Mouse (Mus musculus): ENCODE results near the gene Ell3. TPM values are rescaled to one million over a fixed set of nuclear protein-coding genes. Genes with fewer than 3 reads are reported as not detected.

Gene Ell3
- polyA plus RNA-seq, 1 experiment from 2014 or later = 8.5 TPM

- no peaks in the 10 kb centered on the region for H3K27me3 ChIP-seq (replicated peaks)
- ATAC-seq = no peak
- H3K4me1 ChIP-seq (replicated peaks) = peaks cover 11% of the 10 kb centered on the region; the same call in 1 of the 2 replicates
- H3K27ac ChIP-seq = no peak overlapping the region
- peak overlapping the region; percentile 56 for H3K4me2 ChIP-seq (replicated peaks)
- WGBS = 52% methylated on average over 3 of the region's 3 CpGs
- H3K9me3 ChIP-seq = no peaks in the 10 kb centered on the region
- H3K36me3 ChIP-seq = peaks cover 3% of the 10 kb centered on the region; the same call in 1 of the 2 replicates
- H3K4me3 ChIP-seq (replicated peaks) = peak overlapping the region; percentile 98
- peak overlapping the region; percentile 99 for H3K9ac ChIP-seq
Observed at GRCm38 (mm10) chr2:121415103-121415502, 29.0 kb downstream of the Ell3 start.

- Histone ChIP-seq H3K27ac (peak overlapping the region; percentile 97), H3K36me3 (no peaks in the 10 kb centered on the region; the same call in 1 of the 2 replicates), H3K4me1 (replicated peaks) (peaks cover 11% of the 10 kb centered on the region; the same call in 1 of the 2 replicates), H3K9me3 (no peaks in the 10 kb centered on the region), H3K4me3 (replicated peaks) (peak overlapping the region; percentile 98), H3K27me3 (replicated peaks) (no peaks in the 10 kb centered on the region), H3K9ac (peak overlapping the region; percentile 99), H3K4me2 (replicated peaks) (peak overlapping the region; percentile 56)
- WGBS = under 1% methylated on average over 32 of the region's 32 CpGs
- peak; percentile 65 for ATAC-seq
Observed at GRCm38 (mm10) chr2:121414139-121414685, 29.9 kb downstream of the Ell3 start.

- ATAC-seq = peak; percentile 100
Observed at GRCm38 (mm10) chr2:121413387-121414042, 30.6 kb downstream of the Ell3 start, which contains the start of the genes Pdia3 and Catsper2. TSS of gene Pdia3 (plus strand) at chr2:121413775. TSS of gene Catsper2 (minus strand) at chr2:121413792.

GRCm38 (mm10) chr2:121412843-121413386, 31.2 kb downstream of the Ell3 start:
- Histone ChIP-seq H3K36me3 (no peaks in the 10 kb centered on the region), H3K4me3 (replicated peaks) (peak overlapping the region; percentile 98), H3K4me1 (replicated peaks) (peaks cover 7% of the 10 kb centered on the region; the same call in 1 of the 2 replicates), H3K9ac (peak overlapping the region; percentile 68), H3K27me3 (replicated peaks) (no peaks in the 10 kb centered on the region), H3K27ac (peak overlapping the region; percentile 97), H3K9me3 (no peaks in the 10 kb centered on the region), H3K4me2 (replicated peaks) (peak overlapping the region; percentile 73)
- 8% methylated on average over 4 of the region's 4 CpGs for WGBS
- peak; percentile 2; the same call in 1 of the 2 replicates for ATAC-seq

More at GRCm38 (mm10) chr2:121413387-121414042, 30.6 kb downstream of the Ell3 start, which contains the start of the genes Pdia3 and Catsper2:
- peak within 1 kb of the TSS; percentile 97 for H3K27ac ChIP-seq
- H3K9ac ChIP-seq = peak within 1 kb of the TSS; percentile 99
- peak within 1 kb of the TSS; percentile 98 for H3K4me3 ChIP-seq (replicated peaks)
- H3K4me2 ChIP-seq (replicated peaks) = peak within 1 kb of the TSS; percentile 73
- no peaks in the 10 kb centered on the region for H3K27me3 ChIP-seq (replicated peaks)
- peaks cover 7% of the 10 kb centered on the region; the same call in 1 of the 2 replicates for H3K4me1 ChIP-seq (replicated peaks)
- H3K9me3 ChIP-seq = no peaks in the 10 kb centered on the region
- under 1% methylated on average over 68 of the region's 68 CpGs for WGBS
- no peaks in the 10 kb centered on the region for H3K36me3 ChIP-seq

- 38% methylated on average over 4 of the region's 4 CpGs for WGBS
- peak; percentile 29; the same call in 1 of the 2 replicates for ATAC-seq
Observed at GRCm38 (mm10) chr2:121408160-121408559, 35.9 kb downstream of the Ell3 start.

DNA sequence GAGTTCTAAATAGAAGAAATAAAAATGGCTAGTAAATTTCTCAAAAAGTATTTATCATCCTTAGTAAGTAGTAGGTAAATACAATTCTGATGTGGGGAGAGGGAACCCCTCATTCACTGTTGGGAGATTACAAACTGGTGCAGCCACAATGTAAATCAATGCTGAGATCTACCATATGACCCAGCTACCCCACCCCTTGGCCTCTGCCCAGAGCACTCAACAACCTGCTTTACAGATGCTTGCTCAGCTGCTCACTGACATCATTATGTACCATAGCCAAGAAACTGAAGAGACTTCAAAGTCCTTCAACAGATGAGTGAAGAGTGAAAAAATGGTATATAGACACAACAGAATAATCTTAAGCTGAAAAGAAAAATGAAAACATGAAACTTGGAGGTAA, 40.8 kb downstream of the Ell3 start:
- Histone ChIP-seq H3K4me1 (replicated peaks) (no peaks in the 10 kb centered on the region), H3K4me3 (replicated peaks) (no peak overlapping the region), H3K27me3 (replicated peaks) (no peaks in the 10 kb centered on the region), H3K9ac (no peak overlapping the region), H3K27ac (no peak overlapping the region), H3K36me3 (no peaks in the 10 kb centered on the region), H3K9me3 (no peaks in the 10 kb centered on the region), H3K4me2 (replicated peaks) (no peak overlapping the region)
- ATAC-seq = no peak

More at GRCm38 (mm10) chr2:121408160-121408559, 35.9 kb downstream of the Ell3 start:
- no peaks in the 10 kb centered on the region for H3K27me3 ChIP-seq (replicated peaks)
- H3K27ac ChIP-seq = no peak overlapping the region
- no peaks in the 10 kb centered on the region for H3K9me3 ChIP-seq
- no peak overlapping the region for H3K9ac ChIP-seq
- no peak overlapping the region for H3K4me3 ChIP-seq (replicated peaks)
- no peaks in the 10 kb centered on the region for H3K4me1 ChIP-seq (replicated peaks)
- no peak overlapping the region for H3K4me2 ChIP-seq (replicated peaks)
- no peaks in the 10 kb centered on the region for H3K36me3 ChIP-seq

- WGBS = 15% methylated on average over 8 of the region's 8 CpGs
- Histone ChIP-seq H3K27me3 (replicated peaks) (no peaks in the 10 kb centered on the region), H3K36me3 (no peaks in the 10 kb centered on the region), H3K27ac (no peak overlapping the region), H3K4me3 (replicated peaks) (no peak overlapping the region), H3K4me2 (replicated peaks) (no peak overlapping the region), H3K9me3 (no peaks in the 10 kb centered on the region), H3K4me1 (replicated peaks) (no peaks in the 10 kb centered on the region), H3K9ac (no peak overlapping the region)
- ATAC-seq = 0 out of 2 replicates have a peak, but pooled peaks have one; percentile 47
Observed at GRCm38 (mm10) chr2:121396624-121397023, 47.5 kb downstream of the Ell3 start.

Other genes with a start within 250 kb of the Ell3 start
- gene Trp53bp1, start 172.9 kb downstream of the Ell3 start, polyA plus RNA-seq (2015; fragmentation: Nextera tagmentation; extraction: Ambion mirVana) = 40.1 and 43.4 TPM in 2 replicates
- gene Map1a, start 154.7 kb downstream of the Ell3 start, polyA plus RNA-seq (2015; fragmentation: Nextera tagmentation; extraction: Ambion mirVana) = 2.7 and 4.2 TPM in 2 replicates
- gene Ppip5k1, start 88.9 kb downstream of the Ell3 start, polyA plus RNA-seq (2015; fragmentation: Nextera tagmentation; extraction: Ambion mirVana) = 15.4 and 16.3 TPM in 2 replicates
- 417 and 490 TPM in 2 replicates for gene Ckmt1, start 86.6 kb downstream of the Ell3 start, polyA plus RNA-seq (2015; fragmentation: Nextera tagmentation; extraction: Ambion mirVana)
- not detected in 2 replicates for gene Strc, start 57.1 kb downstream of the Ell3 start, polyA plus RNA-seq (2015; fragmentation: Nextera tagmentation; extraction: Ambion mirVana)
- gene Pdia3, start 30.5 kb downstream of the Ell3 start, polyA plus RNA-seq (2015; fragmentation: Nextera tagmentation; extraction: Ambion mirVana) = 834 and 874 TPM in 2 replicates
- gene Catsper2, start 30.5 kb downstream of the Ell3 start, polyA plus RNA-seq (2015; fragmentation: Nextera tagmentation; extraction: Ambion mirVana) = 1.1 and 2.0 TPM in 2 replicates
- 476 and 498 TPM in 2 replicates for gene Serf2, start 4.9 kb upstream of the Ell3 start, polyA plus RNA-seq (2015; fragmentation: Nextera tagmentation; extraction: Ambion mirVana)
- 88.6 and 101 TPM in 2 replicates for gene Hypk, start 9.0 kb upstream of the Ell3 start, polyA plus RNA-seq (2015; fragmentation: Nextera tagmentation; extraction: Ambion mirVana)
- 0.23 and 0.30 TPM in 2 replicates for gene Serinc4, start 12.5 kb upstream of the Ell3 start, polyA plus RNA-seq (2015; fragmentation: Nextera tagmentation; extraction: Ambion mirVana)
- gene Mfap1b, start 29.8 kb upstream of the Ell3 start, polyA plus RNA-seq (2015; fragmentation: Nextera tagmentation; extraction: Ambion mirVana) = 41.5 and 42.6 TPM in 2 replicates
- 19.8 and 20.8 TPM in 2 replicates for gene Mfap1a, start 62.4 kb upstream of the Ell3 start, polyA plus RNA-seq (2015; fragmentation: Nextera tagmentation; extraction: Ambion mirVana)
- gene Wdr76, start 62.4 kb upstream of the Ell3 start, polyA plus RNA-seq (2015; fragmentation: Nextera tagmentation; extraction: Ambion mirVana) = 6.3 and 8.6 TPM in 2 replicates

Measured in intestine, embryonic 15.5 days (tissue).